Mouse (Mus musculus): Measurements from ENCODE around the gene Pafah1b3.

DNA sequence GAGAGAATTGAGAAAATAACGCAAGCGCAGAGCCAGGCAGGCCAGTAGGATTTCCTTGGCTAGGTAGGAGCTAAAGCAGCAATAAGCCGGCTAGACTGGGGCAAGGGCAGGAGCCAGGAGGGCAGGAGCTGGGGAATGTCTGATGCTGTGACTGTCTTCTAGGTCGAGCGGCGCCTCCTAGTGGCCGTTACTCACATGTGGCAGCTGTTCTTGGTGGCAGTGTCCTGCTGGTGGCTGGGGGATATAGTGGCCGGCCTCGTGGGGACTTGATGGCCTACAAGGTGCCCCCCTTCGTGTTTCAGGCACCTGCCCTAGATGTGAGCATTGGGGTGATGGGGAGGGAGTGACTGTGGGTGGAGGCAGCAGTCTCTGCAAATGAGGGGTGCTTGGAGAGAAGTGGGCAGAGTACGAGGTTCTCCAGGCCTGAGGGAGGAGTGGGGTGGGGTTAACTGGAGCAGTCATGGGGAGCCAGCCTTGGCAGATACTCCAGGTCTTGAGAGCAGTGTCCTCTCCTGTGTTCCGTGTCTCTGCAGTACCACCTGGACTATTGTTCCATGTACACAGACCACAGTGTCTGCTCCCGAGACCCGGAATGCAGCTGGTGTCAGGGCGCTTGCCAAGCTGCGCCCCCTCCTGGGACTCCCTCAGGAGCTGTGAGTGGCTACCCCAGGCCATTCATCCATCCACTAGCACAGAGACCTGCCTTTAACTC lies 36.0 kb upstream of the Pafah1b3 start:
- TF ChIP-seq CTCF (conservative IDR thresholded peaks at IDR 0.05; ENCODE audit: low read length) (peak; percentile 74), POU5F1 (IDR thresholded peaks at IDR 0.05; ENCODE audit: borderline replicate concordance, low read length) (no peak)
